Mouse (Mus musculus) midbrain, embryonic 12.5 days (tissue): ENCODE measurements around the gene Hdac1. TPM values are rescaled to one million over a fixed set of nuclear protein-coding genes. Genes with fewer than 3 reads are reported as not detected.
"Not testable (repeated sequence)": the region's sequence is repeated elsewhere in the genome, so short reads cannot be mapped to it uniquely, and the experiment has no call there.

Experiments used
- ATAC-seq: fragments of 200-750 bp; cut with Nextera tagmentation; 2 replicates; pipeline ENCODE4 v1.8.0; 2017; ENCODE audit warnings: low read depth, moderate TSS enrichment, moderate library complexity; ENCODE audit not compliant: low FRiP score
- H3K27ac ChIP-seq: fragments of 300-500 bp; sonication (generic); replicated peaks from 2 replicates; pipeline ENCODE4 v1.5.1; 2016; ENCODE audit warnings: mild to moderate bottlenecking
- H3K27me3 ChIP-seq: fragments of 300-500 bp; sonication (generic); 2 replicates; pipeline ENCODE4 v1.6.1; 2016; ENCODE audit warnings: mild to moderate bottlenecking
- H3K36me3 ChIP-seq: fragments of 300-500 bp; sonication (generic); 2 replicates; pipeline ENCODE4 v1.6.1; 2016
- H3K4me1 ChIP-seq: fragments of 300-500 bp; sonication (generic); 2 replicates; pipeline ENCODE4 v1.6.1; 2016
- H3K4me2 ChIP-seq: fragments of 300-500 bp; sonication (generic); replicated peaks from 2 replicates; pipeline ENCODE4 v1.6.1; 2016; ENCODE audit warnings: mild to moderate bottlenecking, moderate library complexity
- H3K4me3 ChIP-seq: fragments of 300-500 bp; sonication (generic); 2 replicates; pipeline ENCODE4 v1.5.1; 2016; ENCODE audit warnings: mild to moderate bottlenecking
- H3K9ac ChIP-seq: fragments of 300-500 bp; sonication (generic); replicated peaks from 2 replicates; pipeline ENCODE4 v1.6.1; 2016; ENCODE audit warnings: mild to moderate bottlenecking, moderate library complexity
- H3K9me3 ChIP-seq: fragments of 300-500 bp; sonication (generic); 2 replicates; pipeline ENCODE4 v1.6.1; 2016; ENCODE audit warnings: mild to moderate bottlenecking
- WGBS: fragments of 180-500 bp; shearing (Covaris S2); methylation state at CpG from one replicate; pipeline ENCODE4 v1.1.7; 2016; 5-methylcytosine and 5-hydroxymethylcytosine counted together
- polyA plus RNA-seq: library from polyadenylated mRNA; unstranded; fragments of >200 nt; fragmentation: Nextera tagmentation; extraction: Ambion mirVana; gene quantifications from 2 replicates; pipeline ENCODE4 v1.2.1, GENCODE M21; 2016

Gene Hdac1
- polyA plus RNA-seq, 1 experiment from 2014 or later: 188 TPM

- H3K27me3 ChIP-seq: peaks cover 28% of the 10 kb centered on the region
- H3K4me1 ChIP-seq: peaks cover 9% of the 10 kb centered on the region
- WGBS: 78% methylated on average over 9 of the region's 9 CpGs
- H3K36me3 ChIP-seq: no peaks in the 10 kb centered on the region
- ATAC-seq: no peak
- H3K27ac ChIP-seq: no peak overlapping the region
- peak overlapping the region; percentile 59; the same call in 1 of the 2 replicates for H3K4me2 ChIP-seq
- peak overlapping the region; percentile 42; the same call in 1 of the 2 replicates for H3K4me3 ChIP-seq
- H3K9me3 ChIP-seq: no peaks in the 10 kb centered on the region
- H3K9ac ChIP-seq: 0 out of 2 replicates have a peak overlapping the region, but pooled peaks have one; percentile 43
Observed at GRCm38 (mm10) chr4:129557256-129557808, 14.8 kb upstream of the Hdac1 start.

DNA sequence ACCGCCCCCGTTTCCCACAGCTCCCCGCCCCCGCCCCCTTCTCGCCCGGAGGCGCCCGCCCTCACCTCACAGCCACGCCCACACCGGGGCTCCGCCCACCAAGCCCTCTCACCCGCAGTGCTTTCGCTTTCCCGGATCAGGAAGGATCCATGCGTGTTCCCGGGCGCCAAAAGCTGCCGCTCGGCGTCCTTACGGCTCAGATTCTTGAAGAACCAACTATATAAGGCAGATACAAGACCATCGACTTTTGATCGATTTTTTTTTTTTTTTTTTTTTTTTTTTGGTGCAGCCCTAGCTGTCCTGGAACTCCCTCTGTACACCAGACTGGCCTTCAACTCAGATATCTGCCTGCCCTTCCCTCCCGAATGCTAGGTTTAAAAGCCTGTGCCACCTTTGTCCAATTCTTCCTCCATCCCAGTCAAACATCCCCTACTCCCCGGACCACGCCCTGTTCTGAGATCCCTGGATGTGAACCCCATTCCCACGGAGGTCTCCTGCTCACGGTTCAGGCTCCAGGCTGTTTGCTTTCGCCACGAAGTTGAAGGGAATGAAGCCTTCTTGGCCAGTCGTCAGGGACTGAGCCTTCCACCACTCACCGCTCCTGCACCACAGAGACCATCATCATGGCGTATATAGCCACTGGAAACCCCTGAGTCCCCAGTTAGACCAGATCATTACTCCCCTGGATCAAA lies 14.2 kb upstream of the Hdac1 start:
- Histone ChIP-seq H3K4me2 (peak overlapping the region; percentile 59), H3K4me3 (peak overlapping the region; percentile 42), H3K9ac (peak overlapping the region; percentile 43), H3K9me3 (no peaks in the 10 kb centered on the region), H3K4me1 (peaks cover 9% of the 10 kb centered on the region), H3K27me3 (peaks cover 28% of the 10 kb centered on the region), H3K27ac (no peak overlapping the region), H3K36me3 (no peaks in the 10 kb centered on the region)
- WGBS: 11% methylated on average over 26 of the region's 33 CpGs
- ATAC-seq: peak; percentile 71

DNA sequence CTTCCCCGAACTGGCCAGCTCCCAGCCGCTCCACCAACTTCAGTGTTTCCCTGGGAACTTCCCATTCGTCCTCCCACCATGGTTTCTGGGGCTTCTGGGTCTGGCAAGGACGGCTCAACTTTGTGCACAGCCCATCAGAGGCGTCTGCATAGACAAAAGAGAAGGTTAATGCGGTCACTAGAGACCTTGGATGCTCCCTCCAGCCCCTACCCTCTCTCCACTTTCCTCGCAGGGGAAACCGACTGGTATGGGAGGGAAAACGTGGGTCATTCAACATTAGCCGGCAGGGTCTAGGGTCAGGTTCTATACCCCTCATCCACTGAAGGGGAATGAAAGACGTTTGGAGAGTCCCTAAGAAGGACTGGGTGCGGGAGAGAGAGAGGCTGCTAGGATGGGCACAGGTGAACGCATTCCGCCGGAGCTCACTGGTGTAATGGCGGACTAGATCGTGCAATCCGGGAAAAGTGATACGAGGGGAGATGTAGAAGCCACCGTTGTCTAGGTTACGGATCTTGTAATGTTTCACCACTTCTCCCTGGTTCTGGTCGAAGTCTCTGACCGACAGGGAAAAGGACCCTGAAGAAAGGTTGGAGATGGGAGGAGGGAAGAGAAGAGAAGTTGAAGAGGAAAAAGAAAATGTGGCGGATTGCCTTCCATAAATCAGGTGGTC lies 13.5 kb upstream of the Hdac1 start:
- H3K4me3 ChIP-seq: peak overlapping the region; percentile 42
- no peak overlapping the region for H3K27ac ChIP-seq
- peak; percentile 49 for ATAC-seq
- WGBS: 2% methylated on average over 23 of the region's 24 CpGs
- peaks cover 9% of the 10 kb centered on the region for H3K4me1 ChIP-seq
- H3K36me3 ChIP-seq: no peaks in the 10 kb centered on the region
- peak overlapping the region; percentile 43 for H3K9ac ChIP-seq
- peak overlapping the region; percentile 59 for H3K4me2 ChIP-seq
- no peaks in the 10 kb centered on the region for H3K9me3 ChIP-seq
- H3K27me3 ChIP-seq: peaks cover 28% of the 10 kb centered on the region

DNA sequence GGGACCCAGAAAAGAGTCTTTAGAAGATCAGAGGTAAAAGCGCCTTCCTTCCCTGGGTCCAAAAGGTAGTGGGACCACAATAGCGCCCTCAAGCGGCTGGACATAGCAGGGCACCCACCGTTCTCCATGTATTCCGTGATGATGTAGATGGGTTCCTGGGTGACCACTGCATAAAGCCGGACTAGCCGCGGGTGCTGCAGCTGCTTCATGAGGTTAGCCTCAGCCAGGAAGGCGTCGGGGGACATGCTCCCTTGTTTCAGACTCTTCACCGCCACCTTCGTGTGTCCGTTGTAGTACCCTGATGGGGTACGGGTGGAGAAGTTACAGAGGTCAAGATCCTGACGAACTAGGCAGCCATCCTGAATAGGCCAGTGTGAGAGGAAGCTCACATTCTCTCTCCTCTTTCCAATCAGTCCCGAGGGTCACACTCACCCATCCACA lies 12.9 kb upstream of the Hdac1 start:
- 3% methylated on average over 16 of the region's 16 CpGs for WGBS
- H3K9me3 ChIP-seq: no peaks in the 10 kb centered on the region
- peak overlapping the region; percentile 42 for H3K4me3 ChIP-seq
- H3K27ac ChIP-seq: no peak overlapping the region
- H3K9ac ChIP-seq: no peak overlapping the region
- peak overlapping the region; percentile 59 for H3K4me2 ChIP-seq
- H3K27me3 ChIP-seq: peaks cover 28% of the 10 kb centered on the region
- H3K4me1 ChIP-seq: peaks cover 9% of the 10 kb centered on the region
- peak; percentile 49; the same call in 1 of the 2 replicates for ATAC-seq
- H3K36me3 ChIP-seq: no peaks in the 10 kb centered on the region

GRCm38 (mm10) chr4:129554512-129554911 lies 12.0 kb upstream of the Hdac1 start:
- H3K27ac ChIP-seq, H3K9ac ChIP-seq, H3K4me2 ChIP-seq, ATAC-seq, H3K9me3 ChIP-seq, H3K36me3 ChIP-seq, H3K4me1 ChIP-seq, H3K4me3 ChIP-seq: not testable (repeated sequence)
- peaks cover 28% of the 10 kb centered on the region for H3K27me3 ChIP-seq
- WGBS: 74% methylated on average over 5 of the region's 6 CpGs

DNA sequence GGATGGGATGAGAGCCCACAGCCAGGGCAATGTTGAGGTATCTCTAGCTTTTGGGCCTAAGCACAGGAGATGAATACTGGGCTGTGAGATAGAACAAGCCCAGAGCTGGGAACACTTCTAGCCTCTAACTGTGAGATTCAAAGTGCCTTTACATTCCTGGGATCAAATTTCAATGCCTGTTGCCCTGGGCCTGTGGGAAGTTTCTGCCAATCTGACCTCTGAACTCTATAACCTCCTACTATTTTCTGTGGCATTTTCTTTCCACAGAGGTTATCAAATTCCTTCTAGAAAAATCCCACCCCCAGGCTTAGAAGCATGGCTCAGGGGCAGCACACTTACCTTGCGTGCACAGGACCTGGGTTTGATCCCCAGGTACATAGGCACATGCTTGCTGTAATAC lies 7.8 kb upstream of the Hdac1 start:
- H3K27ac ChIP-seq: no peak overlapping the region
- 0 out of 2 replicates have a peak overlapping the region, but pooled peaks have one; percentile 6 for H3K9ac ChIP-seq
- H3K9me3 ChIP-seq: no peaks in the 10 kb centered on the region
- no peak for ATAC-seq
- WGBS: 68% methylated on average over 1 of the region's 1 CpGs
- H3K4me1 ChIP-seq: no peaks in the 10 kb centered on the region
- no peak overlapping the region for H3K4me2 ChIP-seq
- no peak overlapping the region for H3K4me3 ChIP-seq
- H3K36me3 ChIP-seq: no peaks in the 10 kb centered on the region
- peaks cover 6% of the 10 kb centered on the region for H3K27me3 ChIP-seq

- H3K4me2 ChIP-seq: no peak overlapping the region
- WGBS: 96% methylated on average over 2 of the region's 2 CpGs
- no peaks in the 10 kb centered on the region for H3K9me3 ChIP-seq
- no peak overlapping the region for H3K4me3 ChIP-seq
- no peak for ATAC-seq
- no peak overlapping the region for H3K9ac ChIP-seq
- no peaks in the 10 kb centered on the region for H3K4me1 ChIP-seq
- no peaks in the 10 kb centered on the region for H3K27me3 ChIP-seq
- H3K36me3 ChIP-seq: no peaks in the 10 kb centered on the region
- H3K27ac ChIP-seq: no peak overlapping the region
Observed at GRCm38 (mm10) chr4:129549306-129549705, 6.8 kb upstream of the Hdac1 start.

DNA sequence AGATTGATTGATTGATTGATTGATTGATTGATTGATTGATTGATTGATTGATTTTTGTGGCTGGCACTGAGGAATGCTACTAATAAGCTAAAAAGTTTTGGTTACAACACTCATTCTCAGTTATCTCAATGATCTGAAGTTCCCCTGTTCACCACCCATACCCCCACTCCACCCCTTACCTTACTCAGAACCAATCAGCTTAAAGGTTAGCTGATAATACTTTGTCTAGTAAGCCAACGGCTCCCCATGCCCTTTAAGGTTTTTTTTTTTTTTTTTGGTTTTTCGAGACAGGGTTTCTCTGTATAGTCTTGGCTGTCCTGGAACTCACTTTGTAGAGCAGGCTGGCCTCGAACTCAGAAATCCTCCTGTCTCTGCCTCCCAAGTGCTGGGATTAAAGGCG lies 5.1 kb upstream of the Hdac1 start:
- H3K27ac ChIP-seq, H3K4me2 ChIP-seq, H3K4me1 ChIP-seq, H3K27me3 ChIP-seq, H3K36me3 ChIP-seq, H3K9ac ChIP-seq, H3K4me3 ChIP-seq, ATAC-seq, H3K9me3 ChIP-seq: not testable (repeated sequence)
- whole genome bisulfite sequencing: 91% methylated on average over 4 of the region's 4 CpGs

DNA sequence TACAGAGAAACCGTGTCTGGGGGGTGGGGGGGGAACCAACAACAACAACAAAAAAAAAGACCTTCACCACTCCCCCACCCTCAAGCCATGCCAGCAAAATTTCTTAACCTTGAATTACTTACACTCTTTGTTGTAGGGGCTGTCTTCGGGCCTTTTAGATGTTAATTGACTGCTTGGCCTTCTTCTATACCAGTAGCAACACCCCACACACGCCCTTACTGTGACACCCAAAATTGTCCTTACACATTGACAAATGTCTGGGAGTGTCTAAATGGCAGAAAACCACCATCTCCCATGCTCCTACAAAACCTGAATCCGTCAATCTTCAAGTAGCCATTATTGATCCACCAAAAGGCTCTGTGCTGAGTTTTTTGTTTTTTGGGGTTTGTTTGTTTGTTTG lies 1.6 kb upstream of the Hdac1 start:
- no peak for ATAC-seq
- Histone ChIP-seq H3K4me1 (peaks cover 19% of the 10 kb centered on the region), H3K36me3 (peaks cover 11% of the 10 kb centered on the region), H3K9me3 (no peaks in the 10 kb centered on the region), H3K27me3 (no peaks in the 10 kb centered on the region), H3K4me3 (no peak overlapping the region), H3K27ac (no peak overlapping the region), H3K4me2 (no peak overlapping the region), H3K9ac (no peak overlapping the region)
- WGBS: 88% methylated on average over 4 of the region's 4 CpGs

GRCm38 (mm10) chr4:129541868-129542591 lies 483 bp downstream of the Hdac1 start:
- Histone ChIP-seq H3K4me1 (peaks cover 19% of the 10 kb centered on the region), H3K9ac (peak overlapping the region; percentile 90), H3K4me2 (peak overlapping the region; percentile 70), H3K9me3 (no peaks in the 10 kb centered on the region), H3K36me3 (peaks cover 14% of the 10 kb centered on the region), H3K27me3 (no peaks in the 10 kb centered on the region), H3K27ac (peak overlapping the region; percentile 82), H3K4me3 (peak overlapping the region; percentile 78)
- under 1% methylated on average over 30 of the region's 30 CpGs for WGBS
- peak; percentile 63; the same call in 1 of the 2 replicates for ATAC-seq

DNA sequence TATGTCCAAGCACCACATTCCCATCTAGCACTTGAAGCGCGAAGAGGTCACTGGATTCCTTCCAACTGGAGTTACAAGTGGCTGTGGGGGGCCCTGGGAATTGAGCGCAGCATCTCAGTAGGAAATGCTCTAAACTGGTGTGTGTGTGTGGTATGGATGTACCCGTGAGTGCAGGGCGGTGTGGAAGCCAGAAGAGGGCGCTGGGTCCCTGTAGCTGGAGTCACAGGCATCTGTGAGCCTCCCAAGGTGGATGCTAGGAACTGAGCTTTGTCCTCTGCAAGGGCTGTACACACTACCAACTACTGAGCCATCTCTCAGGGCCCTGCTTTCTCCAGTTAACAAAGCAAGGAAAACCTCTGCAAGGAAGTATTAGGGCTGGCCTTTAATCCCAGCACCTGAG lies 2.5 kb downstream of the Hdac1 start:
- no peak overlapping the region for H3K4me3 ChIP-seq
- H3K9ac ChIP-seq: no peak overlapping the region
- H3K4me2 ChIP-seq: no peak overlapping the region
- no peaks in the 10 kb centered on the region for H3K9me3 ChIP-seq
- H3K36me3 ChIP-seq: peaks cover 23% of the 10 kb centered on the region
- 87% methylated on average over 6 of the region's 6 CpGs for WGBS
- no peak for ATAC-seq
- peaks cover 19% of the 10 kb centered on the region for H3K4me1 ChIP-seq
- H3K27me3 ChIP-seq: no peaks in the 10 kb centered on the region
- H3K27ac ChIP-seq: no peak overlapping the region

- not testable (repeated sequence) for H3K9me3 ChIP-seq, H3K4me1 ChIP-seq, H3K27ac ChIP-seq, ATAC-seq, H3K4me2 ChIP-seq, H3K4me3 ChIP-seq, H3K27me3 ChIP-seq, H3K9ac ChIP-seq
- peaks cover 86% of the 10 kb centered on the region for H3K36me3 ChIP-seq
- 94% methylated on average over 6 of the region's 6 CpGs for WGBS
Observed at GRCm38 (mm10) chr4:129528901-129529300, 13.6 kb downstream of the Hdac1 start.
